Mouse (Mus musculus) hindbrain, embryonic 14.5 days (tissue): ENCODE results near the gene Smad1. TPM values are rescaled to one million over a fixed set of nuclear protein-coding genes. Genes with fewer than 3 reads are reported as not detected.

Experiments
- ATAC-seq: fragments of 200-750 bp; cut with Nextera tagmentation; 2 replicates; pipeline ENCODE4 v1.8.0; 2017; ENCODE audit warnings: moderate number of reproducible peaks, mild to moderate bottlenecking, moderate TSS enrichment, moderate library complexity; ENCODE audit not compliant: low FRiP score
- DNase-seq: peaks from one replicate; pipeline ENCODE4 v3.0.0-alpha.2; 2015; ENCODE audit warnings: low spot score
- H3K27ac ChIP-seq: fragments of 300-500 bp; sonication (generic); 2 replicates; pipeline ENCODE4 v1.5.1; 2014; ENCODE audit warnings: mild to moderate bottlenecking, moderate library complexity
- H3K27me3 ChIP-seq: fragments of 300-500 bp; sonication (generic); 2 replicates; pipeline ENCODE4 v1.6.1; 2014; ENCODE audit warnings: mild to moderate bottlenecking, low read length, mixed read lengths; ENCODE audit not compliant: control insufficient read depth, insufficient read depth
- H3K36me3 ChIP-seq: fragments of 300-500 bp; sonication (generic); replicated peaks from 2 replicates; pipeline ENCODE4 v1.6.1; 2014; ENCODE audit not compliant: control insufficient read depth, insufficient read depth
- H3K4me1 ChIP-seq: fragments of 300-500 bp; sonication (generic); replicated peaks from 2 replicates; pipeline ENCODE4 v1.6.1; 2014; ENCODE audit warnings: antibody characterized with exemption, low read length, mixed read lengths; ENCODE audit not compliant: control insufficient read depth, insufficient read depth
- H3K4me2 ChIP-seq: fragments of 300-500 bp; sonication (generic); replicated peaks from 2 replicates; pipeline ENCODE4 v1.6.1; 2014; ENCODE audit warnings: mild to moderate bottlenecking, moderate library complexity
- H3K4me3 ChIP-seq: fragments of 300-500 bp; sonication (generic); replicated peaks from 2 replicates; pipeline ENCODE4 v1.5.1; 2014; ENCODE audit warnings: mild to moderate bottlenecking, low read length
- H3K9ac ChIP-seq: fragments of 300-500 bp; sonication (generic); 2 replicates; pipeline ENCODE4 v1.6.1; 2014
- H3K9me3 ChIP-seq: fragments of 300-500 bp; sonication (generic); 2 replicates; pipeline ENCODE4 v1.6.1; 2016; ENCODE audit warnings: low read length; ENCODE audit not compliant: control insufficient read depth
- WGBS: fragments of 180-500 bp; shearing (Covaris S2); extraction: QIAGEN DNeasy Blood & Tissue Kit; methylation state at CpG from one replicate; pipeline ENCODE4 v1.1.7; 2014; 5-methylcytosine and 5-hydroxymethylcytosine counted together
- polyA plus RNA-seq: library from polyadenylated mRNA; unstranded; fragments of >200 nt; fragmentation: Nextera tagmentation; extraction: Ambion mirVana; gene quantifications from 2 replicates; pipeline ENCODE4 v1.2.1, GENCODE M21; 2014

Smad1 gene
- polyA plus RNA-seq, 1 experiment from 2014 or later = 75.5 TPM

DNA sequence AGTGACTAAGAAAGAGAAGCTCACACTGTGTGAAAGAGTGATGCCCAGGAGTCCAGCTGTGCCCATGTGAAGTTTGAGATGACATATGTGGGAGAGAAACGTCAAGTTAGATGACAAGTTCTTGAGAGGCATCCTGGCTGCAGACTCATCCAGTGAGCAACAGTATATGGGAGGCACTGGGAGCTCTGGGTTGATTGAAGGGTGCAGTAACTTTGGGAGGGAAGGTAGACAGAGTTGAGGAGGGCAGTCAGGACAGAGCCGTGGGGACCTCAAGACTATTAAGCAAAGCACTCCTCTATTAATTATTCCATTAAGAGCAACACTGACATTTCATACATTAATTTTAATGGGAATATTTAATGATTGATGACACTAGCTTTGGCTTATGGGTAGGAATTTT lies 69.6 kb downstream of the Smad1 start:
- Histone ChIP-seq H3K9me3 (no peaks in the 10 kb centered on the region), H3K4me3 (no peak overlapping the region), H3K9ac (no peak overlapping the region), H3K27ac (no peak overlapping the region), H3K27me3 (no peaks in the 10 kb centered on the region), H3K36me3 (no peaks in the 10 kb centered on the region), H3K4me2 (no peak overlapping the region), H3K4me1 (no peaks in the 10 kb centered on the region)
- ATAC-seq (no peak), DNase-seq (no peak)
- 73% methylated on average over 2 of the region's 2 CpGs for WGBS

DNA sequence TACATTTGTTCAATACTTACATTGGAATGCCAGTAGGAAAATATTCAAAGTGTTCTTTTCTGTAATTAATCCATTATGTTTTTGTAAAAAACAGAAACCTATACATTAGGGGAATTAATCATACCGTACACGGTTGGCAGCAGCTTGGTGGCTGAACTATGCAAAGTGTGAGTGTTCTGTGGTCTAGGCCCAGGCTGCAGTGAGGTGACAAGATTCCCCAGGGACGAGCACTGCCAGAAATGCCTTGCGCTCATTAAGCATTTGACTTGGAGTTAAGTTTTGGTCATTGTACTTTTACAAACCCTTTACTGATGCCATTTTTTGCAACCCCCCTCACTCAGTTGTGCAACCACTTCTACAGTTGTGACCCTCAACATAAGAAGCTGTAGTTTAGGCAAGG lies 70.1 kb downstream of the Smad1 start:
- H3K4me2 ChIP-seq = no peak overlapping the region
- H3K36me3 ChIP-seq = no peaks in the 10 kb centered on the region
- no peak overlapping the region for H3K27ac ChIP-seq
- no peaks in the 10 kb centered on the region for H3K4me1 ChIP-seq
- no peaks in the 10 kb centered on the region for H3K9me3 ChIP-seq
- ATAC-seq = no peak
- no peak overlapping the region for H3K4me3 ChIP-seq
- H3K9ac ChIP-seq = no peak overlapping the region
- DNase-seq = no peak
- H3K27me3 ChIP-seq = no peaks in the 10 kb centered on the region
- 87% methylated on average over 4 of the region's 4 CpGs for WGBS

DNA sequence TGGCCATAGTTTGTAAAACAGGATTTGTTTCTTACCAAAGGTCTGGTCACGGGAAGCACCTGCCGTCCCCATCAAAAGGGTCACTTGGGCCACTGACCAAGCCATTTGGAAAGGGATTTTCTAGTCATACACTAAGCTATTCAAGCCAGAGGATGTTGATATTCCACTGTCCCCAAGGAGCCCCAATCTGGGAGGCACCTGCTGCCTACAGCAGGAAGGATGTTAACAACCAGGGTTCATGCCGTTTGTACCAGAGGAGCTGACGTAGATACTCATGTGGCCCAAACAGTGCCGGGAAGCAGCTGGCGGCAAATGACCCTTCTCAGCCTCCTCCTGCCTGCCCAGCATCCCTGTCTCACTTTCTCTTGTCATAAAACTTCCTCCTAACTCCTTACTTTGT lies 73.8 kb downstream of the Smad1 start:
- H3K36me3 ChIP-seq = no peaks in the 10 kb centered on the region
- no peak for ATAC-seq
- no peaks in the 10 kb centered on the region for H3K4me1 ChIP-seq
- H3K9me3 ChIP-seq = no peaks in the 10 kb centered on the region
- no peak for DNase-seq
- no peak overlapping the region for H3K9ac ChIP-seq
- H3K4me3 ChIP-seq = no peak overlapping the region
- WGBS = 76% methylated on average over 6 of the region's 6 CpGs
- H3K4me2 ChIP-seq = no peak overlapping the region
- no peak overlapping the region for H3K27ac ChIP-seq
- no peaks in the 10 kb centered on the region for H3K27me3 ChIP-seq

DNA sequence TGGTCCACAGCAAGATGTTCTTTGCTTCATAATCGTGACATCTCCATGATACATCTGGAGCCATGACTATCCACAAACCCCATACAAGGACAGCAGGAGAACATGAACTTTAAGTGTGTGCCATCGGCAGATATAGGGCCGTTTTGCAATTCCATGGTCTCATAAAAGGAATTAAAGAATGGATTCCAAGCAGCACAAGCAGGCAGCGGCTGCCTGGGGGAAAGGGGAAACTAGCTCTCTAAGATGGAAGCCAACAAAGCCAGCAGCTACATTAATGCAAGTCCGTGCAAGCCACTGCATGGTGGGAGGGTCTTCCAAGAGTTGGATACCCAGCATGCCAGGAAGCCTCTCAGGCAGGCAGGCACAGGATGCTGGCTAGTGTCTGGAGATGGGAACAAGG lies 74.4 kb downstream of the Smad1 start:
- Histone ChIP-seq H3K27ac (no peak overlapping the region), H3K27me3 (no peaks in the 10 kb centered on the region), H3K4me3 (no peak overlapping the region), H3K36me3 (no peaks in the 10 kb centered on the region), H3K9me3 (no peaks in the 10 kb centered on the region), H3K4me2 (no peak overlapping the region), H3K9ac (no peak overlapping the region), H3K4me1 (no peaks in the 10 kb centered on the region)
- ATAC-seq (no peak), DNase-seq (no peak)
- WGBS = 77% methylated on average over 5 of the region's 5 CpGs

DNA sequence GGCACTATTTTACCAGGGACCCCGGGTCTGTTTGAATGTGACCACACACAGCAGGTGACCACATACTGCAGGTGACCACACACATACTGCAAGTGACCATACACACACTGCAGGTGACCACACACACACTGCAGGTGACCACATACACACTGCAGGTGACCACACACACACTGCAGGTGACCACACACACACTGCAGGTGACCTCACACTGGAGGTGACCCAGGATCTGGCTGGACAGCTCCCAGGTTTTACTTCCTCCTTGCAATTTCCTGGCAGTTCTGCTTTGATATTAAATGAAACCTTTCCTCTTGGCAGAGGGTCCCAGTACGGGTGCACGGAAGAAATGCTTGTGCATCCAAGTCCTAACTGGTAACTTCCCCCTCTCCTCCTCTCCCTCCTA lies 75.3 kb downstream of the Smad1 start:
- Histone ChIP-seq H3K27me3 (no peaks in the 10 kb centered on the region), H3K9me3 (no peaks in the 10 kb centered on the region), H3K4me3 (no peak overlapping the region), H3K36me3 (no peaks in the 10 kb centered on the region), H3K9ac (no peak overlapping the region), H3K4me2 (no peak overlapping the region), H3K4me1 (no peaks in the 10 kb centered on the region), H3K27ac (no peak overlapping the region)
- DNase-seq (no peak), ATAC-seq (no peak)
- WGBS = 62% methylated on average over 3 of the region's 3 CpGs

DNA sequence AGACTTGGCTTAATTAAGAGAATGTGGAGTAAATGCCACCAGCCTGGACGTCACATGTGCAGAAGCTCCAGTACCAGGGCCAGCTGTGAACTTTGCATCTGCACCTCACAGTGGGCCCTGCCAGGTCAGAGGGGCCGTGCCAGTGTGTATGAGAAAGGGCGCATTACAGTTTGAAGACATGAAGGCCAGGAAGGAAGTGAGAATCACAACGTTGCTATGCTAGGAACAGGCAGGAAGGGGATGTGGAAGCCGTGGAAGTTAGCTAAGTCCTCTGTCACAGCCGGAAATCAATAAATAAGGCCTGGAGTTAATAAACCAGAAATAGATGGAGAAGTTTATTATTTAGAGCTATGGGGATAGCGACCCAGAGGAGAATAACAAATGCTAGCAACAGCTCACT lies 76.2 kb downstream of the Smad1 start:
- no peak overlapping the region for H3K9ac ChIP-seq
- no peak for DNase-seq
- no peaks in the 10 kb centered on the region for H3K36me3 ChIP-seq
- no peaks in the 10 kb centered on the region for H3K4me1 ChIP-seq
- 72% methylated on average over 7 of the region's 7 CpGs for WGBS
- H3K27ac ChIP-seq = no peak overlapping the region
- no peak overlapping the region for H3K4me3 ChIP-seq
- H3K4me2 ChIP-seq = no peak overlapping the region
- no peaks in the 10 kb centered on the region for H3K9me3 ChIP-seq
- no peaks in the 10 kb centered on the region for H3K27me3 ChIP-seq
- no peak for ATAC-seq

DNA sequence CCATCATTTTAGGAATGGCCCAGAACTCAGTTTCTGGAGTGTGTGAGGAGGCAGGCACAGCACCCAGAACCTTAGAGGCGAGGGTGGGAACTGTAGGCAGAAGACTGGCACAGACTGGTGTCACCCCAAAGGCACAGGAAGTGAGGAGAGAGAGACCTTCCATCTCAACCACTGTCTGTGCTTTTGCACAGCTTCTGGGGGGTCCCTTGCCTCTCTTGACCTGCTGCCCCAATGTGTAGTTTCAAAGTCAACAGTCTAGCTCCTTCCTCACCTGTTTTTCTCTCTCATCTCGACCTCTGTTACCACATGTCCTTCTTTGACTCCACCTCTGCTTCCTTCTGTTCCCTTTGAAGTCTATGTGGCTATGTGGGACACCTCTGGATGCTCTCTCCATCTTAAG lies 88.5 kb downstream of the Smad1 start:
- no peaks in the 10 kb centered on the region for H3K9me3 ChIP-seq
- no peaks in the 10 kb centered on the region for H3K36me3 ChIP-seq
- no peak overlapping the region for H3K4me2 ChIP-seq
- H3K4me3 ChIP-seq = no peak overlapping the region
- H3K9ac ChIP-seq = no peak overlapping the region
- no peak for ATAC-seq
- no peaks in the 10 kb centered on the region for H3K4me1 ChIP-seq
- no peak overlapping the region for H3K27ac ChIP-seq
- no peaks in the 10 kb centered on the region for H3K27me3 ChIP-seq
- WGBS = 60% methylated on average over 2 of the region's 2 CpGs
- DNase-seq = no peak

DNA sequence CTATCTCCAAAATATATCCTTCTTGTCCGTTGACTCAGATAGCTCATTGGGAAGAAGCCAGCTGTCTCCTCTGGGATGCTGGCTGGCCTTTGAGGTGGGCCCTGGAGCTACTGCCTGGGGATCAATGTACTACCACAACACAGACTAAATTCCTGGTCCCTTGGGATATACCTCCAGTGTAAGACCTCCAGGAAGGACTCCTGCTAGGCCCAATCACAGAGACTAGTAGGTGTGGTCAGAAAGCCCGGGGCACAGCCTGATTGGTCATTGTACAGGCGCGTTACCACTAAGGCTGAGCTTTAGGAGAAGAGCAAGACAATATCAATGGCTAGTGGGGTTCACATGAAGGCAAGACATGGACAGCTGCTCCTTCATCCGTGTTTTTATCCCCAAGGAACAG lies 93.4 kb downstream of the Smad1 start:
- no peaks in the 10 kb centered on the region for H3K9me3 ChIP-seq
- no peak overlapping the region for H3K27ac ChIP-seq
- WGBS = 68% methylated on average over 5 of the region's 5 CpGs
- H3K4me3 ChIP-seq = no peak overlapping the region
- ATAC-seq (no peak), DNase-seq (no peak)
- no peak overlapping the region for H3K4me2 ChIP-seq
- H3K36me3 ChIP-seq = no peaks in the 10 kb centered on the region
- H3K4me1 ChIP-seq = no peaks in the 10 kb centered on the region
- H3K9ac ChIP-seq = no peak overlapping the region
- no peaks in the 10 kb centered on the region for H3K27me3 ChIP-seq

DNA sequence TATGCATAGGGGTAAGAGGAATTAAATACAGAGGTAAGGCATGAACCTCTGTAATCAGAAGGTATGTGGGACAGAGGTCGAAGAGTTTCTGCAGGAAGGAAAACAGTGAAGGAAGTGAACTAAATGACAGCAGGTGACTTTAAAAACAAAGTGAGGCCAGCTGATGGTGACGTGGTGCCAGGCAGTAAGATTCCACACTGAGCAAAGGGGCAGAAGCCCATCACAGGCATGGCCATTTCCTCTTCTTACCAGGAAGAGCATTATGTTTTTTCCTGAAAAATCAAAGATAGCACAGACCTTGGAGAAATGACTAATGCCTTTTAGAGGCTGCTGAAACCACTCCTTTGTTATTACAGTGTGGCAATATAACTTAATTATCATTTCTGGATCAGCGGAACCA lies 97.8 kb downstream of the Smad1 start:
- Histone ChIP-seq H3K9ac (no peak overlapping the region), H3K27ac (no peak overlapping the region), H3K27me3 (no peaks in the 10 kb centered on the region), H3K36me3 (no peaks in the 10 kb centered on the region), H3K4me2 (no peak overlapping the region), H3K4me1 (no peaks in the 10 kb centered on the region), H3K9me3 (no peaks in the 10 kb centered on the region), H3K4me3 (no peak overlapping the region)
- WGBS = 84% methylated on average over 3 of the region's 3 CpGs
- DNase-seq (no peak), ATAC-seq (no peak)

DNA sequence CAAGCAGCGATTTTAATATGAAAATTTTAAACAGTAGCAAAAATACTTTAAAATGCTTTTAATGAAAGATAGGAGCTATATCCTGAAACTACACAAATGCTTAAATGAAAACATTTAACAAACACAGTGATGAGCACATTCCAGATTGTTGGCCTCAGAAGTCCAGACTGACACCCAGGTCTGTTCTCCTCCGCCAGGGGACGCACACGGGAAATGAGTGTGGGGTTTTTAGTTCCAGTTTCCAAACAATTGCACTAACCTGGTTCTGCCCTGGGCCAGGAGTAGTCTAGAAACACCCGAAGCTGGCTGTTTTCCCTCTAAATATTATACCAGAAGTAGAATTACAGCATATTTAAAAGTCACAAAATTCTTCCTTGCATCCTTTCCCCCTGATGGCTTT lies 99.6 kb downstream of the Smad1 start:
- Histone ChIP-seq H3K4me2 (no peak overlapping the region), H3K9ac (no peak overlapping the region), H3K27me3 (no peaks in the 10 kb centered on the region), H3K4me1 (peaks cover 7% of the 10 kb centered on the region; the same call in 1 of the 2 replicates), H3K4me3 (no peak overlapping the region), H3K36me3 (no peaks in the 10 kb centered on the region), H3K27ac (no peak overlapping the region), H3K9me3 (no peaks in the 10 kb centered on the region)
- WGBS = 92% methylated on average over 5 of the region's 5 CpGs
- no peak for ATAC-seq
- no peak for DNase-seq
